Mouse (Mus musculus) bone marrow, adult 2 months (tissue): ENCODE measurements around the gene Mid1. TPM values are rescaled to one million over a fixed set of nuclear protein-coding genes. Genes with fewer than 3 reads are reported as not detected.

Experiments
- H3K27ac ChIP-seq: fragments of 200-500 bp; 2 replicates; pipeline ENCODE4 v1.5.1; 2012; ENCODE audit warnings: low read depth, mild to moderate bottlenecking, control low read depth, inconsistent platforms, low read length; ENCODE audit not compliant: control insufficient read depth, poor library complexity, insufficient read depth
- H3K4me1 ChIP-seq: fragments of 200-500 bp; 2 replicates; pipeline ENCODE4 v1.6.1; 2011; ENCODE audit warnings: low read length; ENCODE audit not compliant: control insufficient read depth, insufficient read depth
- H3K4me3 ChIP-seq: fragments of 200-500 bp; replicated peaks from 2 replicates; pipeline ENCODE3; 2011; ENCODE audit warnings: mild to moderate bottlenecking, low read depth, low read length, control low read depth; ENCODE audit not compliant: control insufficient read depth
- CTCF ChIP-seq: fragments of 200-500 bp; IDR thresholded peaks from 2 replicates; pipeline ENCODE4 v1.5.1; 2011; ENCODE audit warnings: low read length, control low read depth; ENCODE audit not compliant: control insufficient read depth, insufficient read depth
- POLR2A ChIP-seq: fragments of 200-500 bp; IDR thresholded peaks from 2 replicates; pipeline ENCODE4 v1.6.1; 2011; ENCODE audit warnings: low read depth, mild to moderate bottlenecking, control low read depth, low read length, borderline replicate concordance; ENCODE audit not compliant: control insufficient read depth
- WGBS: fragments of 180-500 bp; shearing (Covaris S2); methylation state at CpG from one replicate; pipeline ENCODE4 v1.1.7; 2018; 5-methylcytosine and 5-hydroxymethylcytosine counted together
- polyA plus RNA-seq: library from polyadenylated mRNA; stranded (reverse); fragments of >200 nt; gene quantifications from 2 replicates; pipeline ENCODE4 v1.2.4, GENCODE M21; 2011; ENCODE audit warnings: low replicate concordance; ENCODE audit not compliant: missing spikeins, insufficient read depth, insufficient read length

The Mid1 gene
- polyA plus RNA-seq, 1 experiment = 33.3 TPM

GRCm38 (mm10) chrX:169903656-169904055 is 218.7 kb downstream of the Mid1 start:
- no peak overlapping the region for H3K27ac ChIP-seq
- no peak for TF ChIP-seq POLR2A
- TF ChIP-seq CTCF = no peak
- H3K4me1 ChIP-seq = no peaks in the 10 kb centered on the region
- no peak overlapping the region for H3K4me3 ChIP-seq
- WGBS = 51% methylated on average over 2 of the region's 2 CpGs

- H3K4me3 ChIP-seq = no peak overlapping the region
- H3K27ac ChIP-seq = no peak overlapping the region
- H3K4me1 ChIP-seq = no peaks in the 10 kb centered on the region
- TF ChIP-seq CTCF (no peak), POLR2A (no peak)
- 67% methylated on average over 5 of the region's 5 CpGs for WGBS
Observed at GRCm38 (mm10) chrX:169906054-169906508, 221.1 kb downstream of the Mid1 start.

- no peak for TF ChIP-seq POLR2A
- TF ChIP-seq CTCF = no peak
- Histone ChIP-seq H3K4me1 (no peaks in the 10 kb centered on the region), H3K27ac (no peak overlapping the region), H3K4me3 (no peak overlapping the region)
- WGBS = 38% methylated on average over 2 of the region's 2 CpGs
Observed at GRCm38 (mm10) chrX:169909898-169910297, 224.9 kb downstream of the Mid1 start.

GRCm38 (mm10) chrX:169915738-169916137 is 230.7 kb downstream of the Mid1 start:
- TF ChIP-seq POLR2A (no peak), CTCF (no peak)
- no peak overlapping the region for H3K27ac ChIP-seq
- no peak overlapping the region for H3K4me3 ChIP-seq
- H3K4me1 ChIP-seq = no peaks in the 10 kb centered on the region
- 49% methylated on average over 6 of the region's 6 CpGs for WGBS

- TF ChIP-seq CTCF (no peak), POLR2A (no peak)
- no peaks in the 10 kb centered on the region for H3K4me1 ChIP-seq
- H3K4me3 ChIP-seq = no peak overlapping the region
- no peak overlapping the region for H3K27ac ChIP-seq
- 85% methylated on average over 2 of the region's 2 CpGs for WGBS
Observed at GRCm38 (mm10) chrX:169922541-169922940, 237.5 kb downstream of the Mid1 start.

- Histone ChIP-seq H3K4me3 (no peak overlapping the region), H3K27ac (no peak overlapping the region), H3K4me1 (no peaks in the 10 kb centered on the region)
- 41% methylated on average over 1 of the region's 1 CpGs for WGBS
- TF ChIP-seq POLR2A (no peak), CTCF (no peak)
Observed at GRCm38 (mm10) chrX:169923417-169923816, 238.4 kb downstream of the Mid1 start.

- Histone ChIP-seq H3K4me1 (no peaks in the 10 kb centered on the region), H3K4me3 (no peak overlapping the region), H3K27ac (no peak overlapping the region)
- no peak for TF ChIP-seq CTCF
- no peak for TF ChIP-seq POLR2A
- WGBS = 71% methylated on average over 7 of the region's 7 CpGs
Observed at GRCm38 (mm10) chrX:169925600-169925999, 240.6 kb downstream of the Mid1 start.

- 88% methylated on average over 28 of the region's 28 CpGs for WGBS
- Histone ChIP-seq H3K27ac (no peak overlapping the region), H3K4me3 (no peak overlapping the region)
Observed at GRCm38 (mm10) chrX:169927110-169927817, 242.3 kb downstream of the Mid1 start.

More at GRCm38 (mm10) chrX:169927110-169927817, 242.3 kb downstream of the Mid1 start:
- H3K4me1 ChIP-seq = no peaks in the 10 kb centered on the region
- no peak for TF ChIP-seq POLR2A
- no peak for TF ChIP-seq CTCF
